Mouse (Mus musculus) embryo, embryonic 9.5 days (tissue): Measurements from ENCODE around the gene Gnai2.
A peak's percentile ranks its signal among the peaks of the same experiment; 100 is the strongest.

ENCODE experiments used
- DNase-seq: peaks from one replicate; pipeline ENCODE4 v3.0.0-alpha.2; 2017; ENCODE audit errors: extremely low spot score

The Gnai2 gene

DNA sequence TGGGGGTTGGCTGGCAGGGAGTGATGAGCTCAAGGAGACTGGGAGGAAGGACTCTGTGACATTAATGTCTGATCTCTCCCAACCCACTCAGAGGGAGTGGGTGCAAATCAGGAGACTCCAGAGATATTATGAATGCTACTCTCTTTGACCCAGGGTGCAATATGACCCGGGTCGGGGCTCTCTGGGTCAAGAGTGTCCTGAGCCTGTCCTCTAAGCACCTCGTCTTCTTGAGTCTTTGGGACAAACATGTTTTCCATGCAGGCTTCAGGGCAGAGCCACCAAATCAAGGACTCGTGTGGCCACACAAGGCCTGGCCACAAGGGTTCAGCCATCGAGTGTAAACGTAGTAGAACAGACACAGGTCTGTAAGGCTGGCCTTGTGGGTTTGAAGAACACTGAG lies 22.9 kb upstream of the Gnai2 start:
- DNase-seq, result no peak

- no peak for DNase-seq
These were observed 22.0 kb upstream of the Gnai2 start for GRCm38 (mm10) chr9:107657144-107657543.

- no peak for DNase-seq
These were observed 19.4 kb upstream of the Gnai2 start for GRCm38 (mm10) chr9:107654585-107654984.

- DNase-seq, result no peak
These were observed 18.3 kb upstream of the Gnai2 start for GRCm38 (mm10) chr9:107653474-107653873.

GRCm38 (mm10) chr9:107650708-107651481 lies 15.7 kb upstream of the Gnai2 start:
- DNase-seq, result no peak

GRCm38 (mm10) chr9:107650225-107650624 lies 15.1 kb upstream of the Gnai2 start:
- no peak for DNase-seq

DNA sequence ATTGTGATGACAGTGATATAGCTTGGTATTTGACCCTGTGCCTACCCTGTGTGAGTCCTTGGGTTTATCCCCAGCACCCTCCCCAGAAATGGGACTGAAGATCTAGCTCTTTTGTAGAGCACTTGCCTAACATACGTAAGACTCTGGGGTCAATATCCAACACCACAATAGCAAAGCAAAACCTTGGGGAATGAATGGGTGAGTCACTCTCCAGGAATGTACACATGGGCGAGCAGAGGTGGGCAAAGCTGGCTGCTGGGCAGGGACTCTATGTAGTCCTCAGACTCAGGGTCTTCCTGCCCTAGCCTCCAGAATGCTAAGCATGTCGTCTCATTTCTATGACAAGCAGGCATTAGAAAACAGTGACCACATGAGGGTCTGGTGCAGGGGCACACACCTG lies 13.6 kb upstream of the Gnai2 start:
- no peak for DNase-seq

- DNase-seq, result no peak
These were observed 11.8 kb upstream of the Gnai2 start for GRCm38 (mm10) chr9:107646975-107647374.

- peak; percentile 86 for DNase-seq
These were observed 10.4 kb upstream of the Gnai2 start for GRCm38 (mm10) chr9:107645577-107645976.

- DNase-seq, result no peak
These were observed 10.0 kb upstream of the Gnai2 start for GRCm38 (mm10) chr9:107645153-107645510.

DNA sequence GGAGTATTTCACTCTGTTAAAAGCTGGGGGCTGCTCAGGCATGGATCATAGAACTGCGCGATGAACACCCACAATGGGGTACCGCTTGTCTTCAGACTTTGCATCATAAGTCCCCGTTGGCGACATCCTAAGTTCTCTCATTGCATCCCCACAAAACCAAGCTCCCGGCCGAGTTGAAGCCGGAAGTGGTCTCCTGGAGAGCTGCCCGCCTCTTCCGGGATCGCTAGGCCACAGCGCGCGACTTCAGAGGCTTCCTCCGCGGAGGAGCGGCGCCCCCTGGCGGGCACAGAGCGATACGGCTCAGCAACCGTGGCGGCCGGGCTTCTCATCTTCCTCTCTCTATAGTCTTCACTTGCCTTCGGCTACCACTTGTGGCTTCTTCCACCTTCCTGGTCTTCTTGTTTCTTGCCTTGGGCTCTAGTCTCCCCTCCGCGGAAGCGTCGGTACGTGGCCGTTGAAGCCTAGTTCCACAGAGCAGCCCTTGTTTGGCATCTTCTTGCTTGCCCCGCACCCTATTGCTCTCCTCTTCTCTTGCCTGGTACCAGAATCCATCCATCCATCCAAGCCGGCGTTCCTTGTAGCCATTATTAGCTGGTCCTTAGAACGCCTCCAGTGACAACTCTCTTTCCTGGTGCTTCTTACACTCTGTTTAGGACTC lies 9.5 kb upstream of the Gnai2 start:
- DNase-seq, result peak; percentile 89

GRCm38 (mm10) chr9:107643544-107644214 lies 8.5 kb upstream of the Gnai2 start:
- DNase-seq, result no peak

- no peak for DNase-seq
These were observed 6.5 kb upstream of the Gnai2 start for GRCm38 (mm10) chr9:107641666-107642065.

- no peak for DNase-seq
These were observed 5.1 kb upstream of the Gnai2 start for GRCm38 (mm10) chr9:107640257-107640772.

GRCm38 (mm10) chr9:107637070-107637469 lies 1.9 kb upstream of the Gnai2 start:
- DNase-seq, result peak; percentile 72

GRCm38 (mm10) chr9:107634406-107635278 lies 525 bp downstream of the Gnai2 start:
- DNase-seq, result no peak

- DNase-seq, result peak; percentile 52
These were observed 1.3 kb downstream of the Gnai2 start for GRCm38 (mm10) chr9:107633661-107634405.

- DNase-seq, result peak; percentile 77
These were observed 2.0 kb downstream of the Gnai2 start for GRCm38 (mm10) chr9:107633091-107633660.

DNA sequence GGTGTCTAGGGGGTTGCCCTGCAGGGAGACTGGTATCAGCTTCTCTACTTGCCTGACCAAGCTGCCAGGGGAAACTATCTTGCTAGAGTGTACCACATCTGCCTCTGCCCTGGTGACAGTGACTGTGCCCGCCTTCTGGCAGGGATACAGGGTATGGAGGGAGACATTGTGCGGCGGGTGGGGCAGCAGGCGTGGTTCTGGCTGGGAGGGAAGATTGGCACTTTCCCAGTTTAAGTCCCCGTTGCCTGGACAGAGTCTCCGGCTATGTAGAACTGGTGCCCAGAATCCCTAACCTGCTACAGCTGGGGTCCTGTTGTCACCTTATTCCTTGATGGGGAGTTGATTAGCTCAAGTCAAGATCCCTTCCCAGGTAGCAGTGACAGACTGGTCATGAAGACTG lies 2.7 kb downstream of the Gnai2 start:
- DNase-seq, result no peak

DNA sequence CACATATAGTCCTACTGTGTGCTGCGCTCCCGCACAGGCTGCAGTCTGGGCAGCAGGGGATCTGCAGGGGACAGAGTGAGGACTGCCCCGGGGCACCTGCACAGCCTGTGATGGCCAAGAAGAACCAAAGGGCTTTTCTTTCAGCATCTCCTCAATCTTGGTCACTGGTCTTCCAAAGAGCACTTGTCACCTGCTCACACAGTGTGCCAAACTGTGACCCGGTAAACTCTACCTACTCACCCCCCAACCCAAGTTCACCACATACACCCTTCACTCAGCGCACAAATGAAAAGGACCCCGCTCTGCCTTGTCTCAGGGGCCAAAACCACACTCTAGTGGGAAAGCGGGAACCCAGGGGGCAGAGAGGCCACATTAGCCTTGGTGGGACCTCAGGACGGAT lies 3.3 kb downstream of the Gnai2 start:
- DNase-seq, result no peak
